Comparison of ENCODE assay signal across 21 mouse cellular contexts in the genomic region with DNA sequence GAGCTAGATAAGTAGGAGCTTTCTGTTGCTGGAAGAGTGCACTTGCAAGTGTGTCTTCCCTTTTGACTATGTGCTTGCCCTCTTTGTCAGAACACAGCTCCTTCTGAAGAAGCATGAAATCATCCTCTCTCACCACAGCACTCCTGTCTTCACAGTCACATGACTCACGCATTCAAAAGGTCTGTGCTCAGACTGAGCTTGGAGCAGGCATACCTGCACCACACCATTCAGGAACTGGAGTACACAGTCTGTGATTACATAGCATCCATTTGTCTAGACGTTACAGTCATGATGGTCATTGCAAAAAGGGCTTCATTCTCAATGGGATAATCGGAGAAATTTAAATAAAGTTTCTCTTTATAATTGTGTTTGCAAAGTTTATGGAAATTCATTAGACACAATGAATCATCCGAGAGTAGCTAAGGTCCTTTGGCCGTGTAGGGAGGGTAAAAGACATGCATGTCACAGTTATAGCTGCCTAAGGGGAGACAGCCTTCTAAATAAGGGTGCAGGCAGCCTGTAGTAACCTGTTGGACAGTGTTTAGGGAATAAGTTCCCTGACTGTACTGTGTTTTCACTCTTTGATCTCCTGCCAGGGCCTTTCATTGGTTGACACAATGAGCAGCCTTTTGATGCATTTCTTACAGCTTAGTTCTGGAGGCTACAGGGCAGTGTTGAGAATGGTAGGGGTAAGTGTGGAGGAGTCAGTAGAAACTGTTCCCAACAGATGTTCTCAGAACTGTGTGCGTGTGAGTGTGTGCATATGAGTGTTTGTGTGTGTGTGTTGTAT.
DNase-seq lines count a peak whose midpoint lies in the region; ATAC-seq and TF ChIP-seq lines count a peak whose summit lies in the region.
"Had no signal": no experiment of that assay in that cellular context is flagged by ENCODE, and none has a peak within 500 bp of the region (broad histone marks: within the 10 kb centered on the region; RNA-seq: fewer than 3 reads in every experiment).

No protein-coding gene starts in this region.

- no peak for TF ChIP-seq CTCF in forebrain, postnatal 0 days (IDR thresholded peaks at IDR 0.05; ENCODE audit: low read depth)

- DNase-seq in forebrain, embryonic 11.5 days (ENCODE audit: low spot score) = no peak
- no peak for DNase-seq in forebrain, postnatal 0 days
- peak; percentile 20 for DNase-seq in midbrain, embryonic 14.5 days
- DNase-seq in forebrain, embryonic 14.5 days (ENCODE audit: low spot score) = peak; percentile 33
- no peak for DNase-seq in kidney, adult 9 months
- DNase-seq in cerebellum, postnatal 14 days = no peak
- DNase-seq: B cell, adult 2 months; cerebellum, adult 2 months; gastrocnemius, adult 2 months; liver, embryonic 13.5 days; right cerebral cortex, postnatal 25 days; thymus, postnatal 4 days had no signal

- no peaks in the 10 kb centered on the region for H3K9me3 ChIP-seq in forebrain, embryonic 11.5 days (ENCODE audit: control insufficient read depth, low read length)
- no peaks in the 10 kb centered on the region for H3K9me3 ChIP-seq in forebrain, postnatal 0 days (ENCODE audit: low read length)
- no peaks in the 10 kb centered on the region for H3K9me3 ChIP-seq in midbrain, embryonic 14.5 days (ENCODE audit: control insufficient read depth, low read length)
- no peaks in the 10 kb centered on the region for H3K9me3 ChIP-seq in midbrain, embryonic 16.5 days (replicated peaks; ENCODE audit: control insufficient read depth, low read length, poor library complexity, severe bottlenecking)
- no peaks in the 10 kb centered on the region for H3K9me3 ChIP-seq in forebrain, embryonic 14.5 days (replicated peaks; ENCODE audit: control insufficient read depth, low read length)
- H3K9me3 ChIP-seq: heart, embryonic 12.5 days; hindbrain, embryonic 15.5 days; kidney, embryonic 15.5 days; liver, embryonic 13.5 days; lung, embryonic 15.5 days; midbrain, embryonic 12.5 days had no signal

- 0 out of 2 replicates have a peak, but pooled peaks have one; percentile 27 for ATAC-seq in forebrain, embryonic 11.5 days (replicated peaks; ENCODE audit: low FRiP score)
- no peak for ATAC-seq in forebrain, postnatal 0 days
- ATAC-seq in midbrain, embryonic 14.5 days (ENCODE audit: low FRiP score, low TSS enrichment) = no peak
- no peak for ATAC-seq in midbrain, embryonic 16.5 days
- peak; percentile 27 for ATAC-seq in CD4-positive, CD25-positive, alpha-beta regulatory T cell, adult 4 months
- ATAC-seq in forebrain, embryonic 14.5 days = no peak
- ATAC-seq: intestine, embryonic 16.5 days had no signal

- no peak overlapping the region for H3K4me3 ChIP-seq in forebrain, embryonic 11.5 days (ENCODE audit: low read depth, low read length)
- no peak overlapping the region for H3K4me3 ChIP-seq in forebrain, postnatal 0 days (ENCODE audit: low read depth, low read length)
- no peak overlapping the region for H3K4me3 ChIP-seq in midbrain, embryonic 14.5 days (replicated peaks; ENCODE audit: low read depth, low read length)
- H3K4me3 ChIP-seq in midbrain, embryonic 16.5 days (ENCODE audit: low read depth, low read length) = no peak overlapping the region
- H3K4me3 ChIP-seq in forebrain, embryonic 14.5 days (ENCODE audit: low read depth, low read length) = no peak overlapping the region
- H3K4me3 ChIP-seq: gastrocnemius, adult 2 months; heart, embryonic 12.5 days; hindbrain, embryonic 15.5 days; kidney, embryonic 15.5 days; liver, embryonic 13.5 days; lung, embryonic 15.5 days; midbrain, embryonic 12.5 days had no signal

- no peak overlapping the region for H3K27ac ChIP-seq in forebrain, embryonic 11.5 days (ENCODE audit: low read depth, low read length)
- no peak overlapping the region for H3K27ac ChIP-seq in forebrain, postnatal 0 days (ENCODE audit: low read depth, low read length)
- no peak overlapping the region for H3K27ac ChIP-seq in midbrain, embryonic 14.5 days (replicated peaks; ENCODE audit: low read depth, low read length)
- no peak overlapping the region for H3K27ac ChIP-seq in midbrain, embryonic 16.5 days (ENCODE audit: low read length)
- no peak overlapping the region for H3K27ac ChIP-seq in forebrain, embryonic 14.5 days (ENCODE audit: low read depth, low read length)
- H3K27ac ChIP-seq: gastrocnemius, adult 2 months; hindbrain, embryonic 15.5 days; kidney, embryonic 15.5 days; liver, embryonic 13.5 days; lung, embryonic 15.5 days; macrophage; midbrain, embryonic 12.5 days had no signal

- H3K4me2 ChIP-seq in forebrain, embryonic 11.5 days (ENCODE audit: low read depth, low read length, severe bottlenecking) = no peak overlapping the region
- no peak overlapping the region for H3K4me2 ChIP-seq in forebrain, postnatal 0 days (ENCODE audit: low read depth)
- H3K4me2 ChIP-seq in midbrain, embryonic 14.5 days (ENCODE audit: low read length) = no peak overlapping the region
- H3K4me2 ChIP-seq in midbrain, embryonic 16.5 days (ENCODE audit: low read length) = no peak overlapping the region
- no peak overlapping the region for H3K4me2 ChIP-seq in forebrain, embryonic 14.5 days (ENCODE audit: low read length)
- H3K4me2 ChIP-seq: heart, embryonic 12.5 days; hindbrain, embryonic 15.5 days; kidney, embryonic 15.5 days; liver, embryonic 13.5 days; lung, embryonic 15.5 days; midbrain, embryonic 12.5 days had no signal

- no peak overlapping the region for H3K9ac ChIP-seq in forebrain, embryonic 11.5 days (ENCODE audit: low read length)
- no peak overlapping the region for H3K9ac ChIP-seq in forebrain, postnatal 0 days
- no peak overlapping the region for H3K9ac ChIP-seq in midbrain, embryonic 14.5 days (replicated peaks; ENCODE audit: low read length)
- H3K9ac ChIP-seq in midbrain, embryonic 16.5 days (ENCODE audit: low read depth, low read length) = no peak overlapping the region
- no peak overlapping the region for H3K9ac ChIP-seq in forebrain, embryonic 14.5 days (ENCODE audit: low read length)
- H3K9ac ChIP-seq: heart, embryonic 12.5 days; hindbrain, embryonic 15.5 days; kidney, embryonic 15.5 days; liver, embryonic 13.5 days; lung, embryonic 15.5 days; midbrain, embryonic 12.5 days had no signal

- WGBS in forebrain, embryonic 11.5 days = 85% methylated on average over 6 of the region's 6 CpGs
- WGBS in forebrain, postnatal 0 days = 58% methylated on average over 6 of the region's 6 CpGs
- WGBS in midbrain, embryonic 14.5 days = 73% methylated on average over 6 of the region's 6 CpGs
- WGBS in midbrain, embryonic 16.5 days = 76% methylated on average over 6 of the region's 6 CpGs
- WGBS in forebrain, embryonic 14.5 days = 53% methylated on average over 6 of the region's 6 CpGs

- H3K36me3 ChIP-seq in forebrain, embryonic 11.5 days (ENCODE audit: control insufficient read depth, insufficient read depth, low read length) = no peaks in the 10 kb centered on the region
- H3K36me3 ChIP-seq in forebrain, postnatal 0 days (ENCODE audit: insufficient read depth) = no peaks in the 10 kb centered on the region
- H3K36me3 ChIP-seq in midbrain, embryonic 14.5 days (ENCODE audit: control insufficient read depth, insufficient read depth, low read length) = no peaks in the 10 kb centered on the region
- no peaks in the 10 kb centered on the region for H3K36me3 ChIP-seq in midbrain, embryonic 16.5 days (ENCODE audit: control insufficient read depth, insufficient read depth, low read length)
- no peaks in the 10 kb centered on the region for H3K36me3 ChIP-seq in forebrain, embryonic 14.5 days (ENCODE audit: control insufficient read depth, insufficient read depth, low read length)
- H3K36me3 ChIP-seq: heart, embryonic 12.5 days; hindbrain, embryonic 15.5 days; kidney, embryonic 15.5 days; lung, embryonic 15.5 days; midbrain, embryonic 12.5 days had no signal

- H3K27me3 ChIP-seq in forebrain, embryonic 11.5 days (ENCODE audit: control insufficient read depth, insufficient read depth, low read length) = no peaks in the 10 kb centered on the region
- no peaks in the 10 kb centered on the region for H3K27me3 ChIP-seq in forebrain, postnatal 0 days (ENCODE audit: insufficient read depth, low read length)
- no peaks in the 10 kb centered on the region for H3K27me3 ChIP-seq in midbrain, embryonic 14.5 days (ENCODE audit: control insufficient read depth, insufficient read depth, low read length)
- H3K27me3 ChIP-seq in midbrain, embryonic 16.5 days (ENCODE audit: control insufficient read depth, insufficient read depth, low read depth, low read length) = no peaks in the 10 kb centered on the region
- H3K27me3 ChIP-seq in forebrain, embryonic 14.5 days (replicated peaks; ENCODE audit: control insufficient read depth, insufficient read depth, low read length) = no peaks in the 10 kb centered on the region
- H3K27me3 ChIP-seq: heart, embryonic 12.5 days; hindbrain, embryonic 15.5 days; kidney, embryonic 15.5 days; liver, embryonic 13.5 days; lung, embryonic 15.5 days; midbrain, embryonic 12.5 days had no signal

- H3K4me1 ChIP-seq in forebrain, embryonic 11.5 days (replicated peaks; ENCODE audit: control insufficient read depth, insufficient read depth, low read length) = no peaks in the 10 kb centered on the region
- no peaks in the 10 kb centered on the region for H3K4me1 ChIP-seq in forebrain, postnatal 0 days (ENCODE audit: insufficient read depth)
- peaks cover 6% of the 10 kb centered on the region; the same call in 1 of the 2 replicates for H3K4me1 ChIP-seq in midbrain, embryonic 14.5 days (ENCODE audit: control insufficient read depth, insufficient read depth, low read length)
- peaks cover 8% of the 10 kb centered on the region for H3K4me1 ChIP-seq in midbrain, embryonic 16.5 days (ENCODE audit: control insufficient read depth, insufficient read depth, low read length)
- no peaks in the 10 kb centered on the region for H3K4me1 ChIP-seq in forebrain, embryonic 14.5 days (ENCODE audit: control insufficient read depth, insufficient read depth, low read length)
- H3K4me1 ChIP-seq: heart, embryonic 12.5 days; kidney, embryonic 15.5 days; liver, embryonic 13.5 days; lung, embryonic 15.5 days had no signal

Comparison
In these comparisons a context has a peak if more than half of its experiments do, and no peak if none do; other contexts are left out.
1. ATAC-seq: peak in forebrain, embryonic 11.5 days (single experiment) and CD4-positive, CD25-positive, alpha-beta regulatory T cell, adult 4 months (single experiment); none in forebrain, postnatal 0 days (single experiment), midbrain, embryonic 14.5 days (single experiment), midbrain, embryonic 16.5 days (single experiment) and forebrain, embryonic 14.5 days (single experiment).
2. DNase-seq: peak in midbrain, embryonic 14.5 days (single experiment) and forebrain, embryonic 14.5 days (single experiment); none in forebrain, embryonic 11.5 days (single experiment), forebrain, postnatal 0 days (single experiment), kidney, adult 9 months (single experiment) and cerebellum, postnatal 14 days (0 of 2).